Comparison of ENCODE assay signal across 21 mouse cellular contexts in the genomic region with DNA sequence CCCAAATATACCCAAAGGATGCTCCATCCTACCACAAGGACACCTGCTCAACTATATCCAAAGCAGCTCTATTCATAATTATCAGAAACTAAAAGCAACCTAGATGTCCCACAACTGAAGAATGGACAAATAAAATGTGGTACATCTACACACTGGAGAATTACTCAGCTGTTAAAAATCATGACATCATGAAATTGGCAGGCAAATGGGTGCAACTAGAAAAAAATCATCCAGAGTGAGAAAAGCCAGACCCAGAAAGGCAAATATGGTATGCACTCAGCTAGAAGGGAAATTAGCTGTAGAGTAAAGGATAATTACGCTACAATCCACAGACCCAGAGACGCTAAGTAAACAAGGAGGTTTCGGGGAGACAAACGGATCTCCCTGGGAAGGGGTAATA. TPM values are rescaled to one million over a fixed set of nuclear protein-coding genes. Genes with fewer than 3 reads are reported as not detected.
"Had no signal": no experiment of that assay in that cellular context is flagged by ENCODE, and none has a peak within 500 bp of the region (broad histone marks: within the 10 kb centered on the region; RNA-seq: fewer than 3 reads in every experiment).

No protein-coding gene starts in this region.

- H3K4me3 ChIP-seq: neural tube, embryonic 13.5 days; neural tube, embryonic 15.5 days; stomach, embryonic 15.5 days had no signal

- H3K36me3 ChIP-seq: neural tube, embryonic 13.5 days; neural tube, embryonic 15.5 days; stomach, embryonic 15.5 days had no signal

- H3K9me3 ChIP-seq: neural tube, embryonic 13.5 days; neural tube, embryonic 15.5 days; stomach, embryonic 15.5 days had no signal

- H3K4me1 ChIP-seq: neural tube, embryonic 15.5 days; stomach, embryonic 15.5 days had no signal

- DNase-seq: retina, postnatal 1 day; right cerebral cortex, adult 18-20 months; right cerebral cortex, postnatal 14 days; right cerebral cortex, postnatal 25 days; right cerebral cortex, postnatal 4 days; spleen, adult 18-20 months; thymus, adult 18-20 months; thymus, adult 2 months; thymus, postnatal 14 days; thymus, postnatal 25 days; thymus, postnatal 36 days; thymus, postnatal 4 days had no signal

- H3K27me3 ChIP-seq: neural tube, embryonic 13.5 days; neural tube, embryonic 15.5 days; stomach, embryonic 15.5 days had no signal

- H3K27ac ChIP-seq: neural tube, embryonic 13.5 days; neural tube, embryonic 15.5 days; stomach, embryonic 15.5 days; stomach, postnatal 0 days had no signal

RNA-seq across cellular contexts. Expression of a gene that starts 10.2 kb away (rescaled TPM):
- total RNA-seq: neutrophil, adult 5-6 weeks had no signal

RNA-seq across cellular contexts. Expression of a gene that starts 58.1 kb away (rescaled TPM):
- total RNA-seq: neutrophil, adult 5-6 weeks had no signal
- polyA plus RNA-seq: spleen, adult 2 months; stomach, embryonic 14.5 days; thymus, postnatal 0 days; urinary bladder, adult 2 months had no signal
